Mouse (Mus musculus) hindbrain, embryonic 15.5 days (tissue): ENCODE data around the gene Tk2. TPM values are rescaled to one million over a fixed set of nuclear protein-coding genes. Genes with fewer than 3 reads are reported as not detected.

ENCODE experiments used
- ATAC-seq: fragments of 200-750 bp; cut with Nextera tagmentation; 2 replicates; pipeline ENCODE4 v1.8.0; 2017; ENCODE audit warnings: low read depth, moderate number of reproducible peaks, moderate TSS enrichment; ENCODE audit not compliant: low FRiP score
- H3K27ac ChIP-seq: fragments of 300-500 bp; sonication (generic); replicated peaks from 2 replicates; pipeline ENCODE4 v1.5.1; 2015; ENCODE audit warnings: mild to moderate bottlenecking, inconsistent platforms
- H3K27me3 ChIP-seq: fragments of 300-500 bp; sonication (generic); 2 replicates; pipeline ENCODE4 v1.6.1; 2015; ENCODE audit warnings: control low read depth, inconsistent platforms
- H3K36me3 ChIP-seq: fragments of 300-500 bp; sonication (generic); 2 replicates; pipeline ENCODE4 v1.6.1; 2015; ENCODE audit warnings: control low read depth, inconsistent platforms
- H3K4me1 ChIP-seq: fragments of 300-500 bp; sonication (generic); replicated peaks from 2 replicates; pipeline ENCODE4 v1.6.1; 2015; ENCODE audit warnings: control low read depth, inconsistent platforms
- H3K4me2 ChIP-seq: fragments of 300-500 bp; sonication (generic); 2 replicates; pipeline ENCODE4 v1.6.1; 2015; ENCODE audit warnings: moderate library complexity, mild to moderate bottlenecking, inconsistent platforms
- H3K4me3 ChIP-seq: fragments of 300-500 bp; sonication (generic); 2 replicates; pipeline ENCODE4 v1.5.1; 2015; ENCODE audit warnings: mild to moderate bottlenecking, inconsistent platforms
- H3K9ac ChIP-seq: fragments of 300-500 bp; sonication (generic); 2 replicates; pipeline ENCODE4 v1.6.1; 2015; ENCODE audit warnings: inconsistent platforms
- H3K9me3 ChIP-seq: fragments of 300-500 bp; sonication (generic); 2 replicates; pipeline ENCODE4 v1.6.1; 2016; ENCODE audit warnings: control low read depth, inconsistent platforms
- WGBS: fragments of 180-500 bp; shearing (Covaris S2); methylation state at CpG from one replicate; pipeline ENCODE4 v1.1.7; 2015; 5-methylcytosine and 5-hydroxymethylcytosine counted together
- polyA plus RNA-seq: library from polyadenylated mRNA; unstranded; fragments of >200 nt; fragmentation: Nextera tagmentation; extraction: Ambion mirVana; gene quantifications from 2 replicates; pipeline ENCODE4 v1.2.1, GENCODE M21; 2015

Tk2 gene
- polyA plus RNA-seq, 1 experiment from 2014 or later = 48.2 TPM

GRCm38 (mm10) chr8:104247054-104247907, 1.1 kb downstream of the Tk2 start:
- H3K4me3 ChIP-seq = peak overlapping the region; percentile 84
- peak overlapping the region; percentile 86 for H3K4me2 ChIP-seq
- H3K9me3 ChIP-seq = no peaks in the 10 kb centered on the region
- peak overlapping the region; percentile 81 for H3K9ac ChIP-seq
- peaks cover 15% of the 10 kb centered on the region for H3K36me3 ChIP-seq
- 76% methylated on average over 22 of the region's 22 CpGs for WGBS
- peaks cover 32% of the 10 kb centered on the region for H3K4me1 ChIP-seq
- ATAC-seq = no peak
- H3K27me3 ChIP-seq = no peaks in the 10 kb centered on the region
- no peak overlapping the region for H3K27ac ChIP-seq

GRCm38 (mm10) chr8:104246621-104247020, 1.7 kb downstream of the Tk2 start:
- H3K4me3 ChIP-seq = no peak overlapping the region
- no peak overlapping the region for H3K27ac ChIP-seq
- 88% methylated on average over 4 of the region's 4 CpGs for WGBS
- H3K9me3 ChIP-seq = no peaks in the 10 kb centered on the region
- H3K4me1 ChIP-seq = peaks cover 27% of the 10 kb centered on the region
- no peak overlapping the region for H3K4me2 ChIP-seq
- no peak overlapping the region for H3K9ac ChIP-seq
- H3K27me3 ChIP-seq = no peaks in the 10 kb centered on the region
- ATAC-seq = no peak
- H3K36me3 ChIP-seq = peaks cover 21% of the 10 kb centered on the region

GRCm38 (mm10) chr8:104242038-104242644, 6.2 kb downstream of the Tk2 start:
- no peak overlapping the region for H3K27ac ChIP-seq
- peaks cover 8% of the 10 kb centered on the region for H3K4me1 ChIP-seq
- no peak overlapping the region for H3K4me3 ChIP-seq
- no peak overlapping the region for H3K9ac ChIP-seq
- WGBS = 78% methylated on average over 12 of the region's 12 CpGs
- H3K27me3 ChIP-seq = no peaks in the 10 kb centered on the region
- no peak for ATAC-seq
- H3K4me2 ChIP-seq = no peak overlapping the region
- no peaks in the 10 kb centered on the region for H3K9me3 ChIP-seq
- H3K36me3 ChIP-seq = peaks cover 63% of the 10 kb centered on the region

- H3K9ac ChIP-seq = no peak overlapping the region
- H3K4me3 ChIP-seq = no peak overlapping the region
- H3K27me3 ChIP-seq = no peaks in the 10 kb centered on the region
- H3K4me2 ChIP-seq = no peak overlapping the region
- H3K4me1 ChIP-seq = no peaks in the 10 kb centered on the region
- H3K36me3 ChIP-seq = peaks cover 77% of the 10 kb centered on the region
- no peak overlapping the region for H3K27ac ChIP-seq
- 86% methylated on average over 10 of the region's 10 CpGs for WGBS
- no peaks in the 10 kb centered on the region for H3K9me3 ChIP-seq
- ATAC-seq = no peak
These were observed 8.9 kb downstream of the Tk2 start for GRCm38 (mm10) chr8:104239418-104239861.

GRCm38 (mm10) chr8:104234573-104234972, 13.8 kb downstream of the Tk2 start:
- Histone ChIP-seq H3K9me3 (no peaks in the 10 kb centered on the region), H3K4me3 (no peak overlapping the region), H3K4me1 (no peaks in the 10 kb centered on the region), H3K27ac (no peak overlapping the region), H3K9ac (no peak overlapping the region), H3K4me2 (no peak overlapping the region), H3K27me3 (no peaks in the 10 kb centered on the region), H3K36me3 (peaks cover 79% of the 10 kb centered on the region)
- 42% methylated on average over 6 of the region's 6 CpGs for whole genome bisulfite sequencing
- ATAC-seq = peak; percentile 42; the same call in 1 of the 2 replicates

GRCm38 (mm10) chr8:104232919-104233318, 15.4 kb downstream of the Tk2 start:
- no peaks in the 10 kb centered on the region for H3K9me3 ChIP-seq
- WGBS = 97% methylated on average over 5 of the region's 5 CpGs

GRCm38 (mm10) chr8:104232039-104232438, 16.3 kb downstream of the Tk2 start:
- H3K4me3 ChIP-seq = no peak overlapping the region
- WGBS = 96% methylated on average over 4 of the region's 4 CpGs
- no peaks in the 10 kb centered on the region for H3K4me1 ChIP-seq
- no peak overlapping the region for H3K9ac ChIP-seq
- H3K36me3 ChIP-seq = peaks cover 78% of the 10 kb centered on the region
- no peak overlapping the region for H3K27ac ChIP-seq
- no peak overlapping the region for H3K4me2 ChIP-seq
- no peaks in the 10 kb centered on the region for H3K27me3 ChIP-seq
- ATAC-seq = no peak
- no peaks in the 10 kb centered on the region for H3K9me3 ChIP-seq

More at GRCm38 (mm10) chr8:104232919-104233318, 15.4 kb downstream of the Tk2 start:
- Histone ChIP-seq H3K27ac (no peak overlapping the region), H3K4me2 (no peak overlapping the region), H3K4me3 (no peak overlapping the region), H3K4me1 (no peaks in the 10 kb centered on the region), H3K36me3 (peaks cover 78% of the 10 kb centered on the region), H3K9ac (no peak overlapping the region), H3K27me3 (no peaks in the 10 kb centered on the region)
- no peak for ATAC-seq

- H3K27me3 ChIP-seq = no peaks in the 10 kb centered on the region
- no peak overlapping the region for H3K4me3 ChIP-seq
- H3K27ac ChIP-seq = no peak overlapping the region
- ATAC-seq = no peak
- H3K4me2 ChIP-seq = no peak overlapping the region
- H3K4me1 ChIP-seq = no peaks in the 10 kb centered on the region
- WGBS = 95% methylated on average over 9 of the region's 9 CpGs
- H3K9ac ChIP-seq = no peak overlapping the region
- peaks cover 82% of the 10 kb centered on the region for H3K36me3 ChIP-seq
- no peaks in the 10 kb centered on the region for H3K9me3 ChIP-seq
These were observed 18.0 kb downstream of the Tk2 start for GRCm38 (mm10) chr8:104230377-104230776.

- H3K9ac ChIP-seq = no peak overlapping the region
- WGBS = 98% methylated on average over 5 of the region's 5 CpGs
These were observed 21.3 kb downstream of the Tk2 start for GRCm38 (mm10) chr8:104227048-104227447.

GRCm38 (mm10) chr8:104219806-104220205, 28.6 kb downstream of the Tk2 start:
- peaks cover 16% of the 10 kb centered on the region for H3K36me3 ChIP-seq
- H3K4me3 ChIP-seq = no peak overlapping the region
- no peaks in the 10 kb centered on the region for H3K27me3 ChIP-seq
- no peak overlapping the region for H3K4me2 ChIP-seq
- no peak overlapping the region for H3K27ac ChIP-seq
- no peaks in the 10 kb centered on the region for H3K4me1 ChIP-seq
- peak; percentile 49 for ATAC-seq
- WGBS = 43% methylated on average over 5 of the region's 5 CpGs
- no peaks in the 10 kb centered on the region for H3K9me3 ChIP-seq
- no peak overlapping the region for H3K9ac ChIP-seq

More at GRCm38 (mm10) chr8:104227048-104227447, 21.3 kb downstream of the Tk2 start:
- Histone ChIP-seq H3K4me1 (no peaks in the 10 kb centered on the region), H3K9me3 (no peaks in the 10 kb centered on the region), H3K4me2 (no peak overlapping the region), H3K4me3 (no peak overlapping the region), H3K27me3 (no peaks in the 10 kb centered on the region), H3K36me3 (peaks cover 81% of the 10 kb centered on the region), H3K27ac (no peak overlapping the region)
- ATAC-seq = no peak

- no peak overlapping the region for H3K4me3 ChIP-seq
- no peak overlapping the region for H3K27ac ChIP-seq
These were observed 29.3 kb downstream of the Tk2 start for GRCm38 (mm10) chr8:104219079-104219478.

GRCm38 (mm10) chr8:104217601-104218000, 30.8 kb downstream of the Tk2 start:
- Histone ChIP-seq H3K4me2 (no peak overlapping the region), H3K4me3 (no peak overlapping the region), H3K4me1 (no peaks in the 10 kb centered on the region), H3K27me3 (no peaks in the 10 kb centered on the region), H3K36me3 (no peaks in the 10 kb centered on the region; the same call in 1 of the 2 replicates), H3K9ac (no peak overlapping the region), H3K27ac (no peak overlapping the region), H3K9me3 (no peaks in the 10 kb centered on the region)
- 93% methylated on average over 5 of the region's 5 CpGs for WGBS
- no peak for ATAC-seq

More at GRCm38 (mm10) chr8:104219079-104219478, 29.3 kb downstream of the Tk2 start:
- H3K27me3 ChIP-seq = no peaks in the 10 kb centered on the region
- H3K9ac ChIP-seq = no peak overlapping the region
- ATAC-seq = no peak
- no peak overlapping the region for H3K4me2 ChIP-seq
- WGBS = 34% methylated on average over 11 of the region's 11 CpGs
- H3K4me1 ChIP-seq = no peaks in the 10 kb centered on the region
- no peaks in the 10 kb centered on the region for H3K9me3 ChIP-seq
- peaks cover 9% of the 10 kb centered on the region for H3K36me3 ChIP-seq
